Mouse (Mus musculus) hindbrain, embryonic 16.5 days (tissue): ENCODE measurements around the gene Lfng. TPM values are rescaled to one million over a fixed set of nuclear protein-coding genes. Genes with fewer than 3 reads are reported as not detected.

ENCODE experiments used
- ATAC-seq: fragments of 200-750 bp; cut with Nextera tagmentation; 2 replicates; pipeline ENCODE4 v1.8.0; 2017; ENCODE audit warnings: moderate TSS enrichment, moderate library complexity
- H3K27ac ChIP-seq: fragments of 300-500 bp; sonication (generic); 2 replicates; pipeline ENCODE4 v1.5.1; 2014; ENCODE audit warnings: low read depth, mild to moderate bottlenecking, control low read depth, low read length, moderate library complexity
- H3K27me3 ChIP-seq: fragments of 300-500 bp; sonication (generic); replicated peaks from 2 replicates; pipeline ENCODE4 v1.6.1; 2014; ENCODE audit warnings: low read length; ENCODE audit not compliant: control insufficient read depth, insufficient read depth
- H3K36me3 ChIP-seq: fragments of 300-500 bp; sonication (generic); 2 replicates; pipeline ENCODE4 v1.6.1; 2014; ENCODE audit warnings: mild to moderate bottlenecking, low read length, moderate library complexity, mixed read lengths; ENCODE audit not compliant: control insufficient read depth, insufficient read depth
- H3K4me1 ChIP-seq: fragments of 300-500 bp; sonication (generic); 2 replicates; pipeline ENCODE4 v1.6.1; 2014; ENCODE audit warnings: low read depth, low read length; ENCODE audit not compliant: control insufficient read depth, insufficient read depth
- H3K4me2 ChIP-seq: fragments of 300-500 bp; sonication (generic); 2 replicates; pipeline ENCODE4 v1.6.1; 2014; ENCODE audit warnings: mild to moderate bottlenecking, low read length, control low read depth, moderate library complexity
- H3K4me3 ChIP-seq: fragments of 300-500 bp; sonication (generic); 2 replicates; pipeline ENCODE4 v1.5.1; 2014; ENCODE audit warnings: mild to moderate bottlenecking, low read length, control low read depth, moderate library complexity
- H3K9ac ChIP-seq: fragments of 300-500 bp; sonication (generic); 2 replicates; pipeline ENCODE4 v1.6.1; 2014; ENCODE audit warnings: low read depth, mild to moderate bottlenecking, control low read depth, low read length, moderate library complexity
- H3K9me3 ChIP-seq: fragments of 300-500 bp; sonication (generic); 2 replicates; pipeline ENCODE4 v1.6.1; 2014; ENCODE audit warnings: mild to moderate bottlenecking, low read length, moderate library complexity; ENCODE audit not compliant: control insufficient read depth
- WGBS: fragments of 180-500 bp; shearing (Covaris S2); extraction: QIAGEN DNeasy Blood & Tissue Kit; methylation state at CpG from one replicate; pipeline ENCODE4 v1.1.7; 2014; 5-methylcytosine and 5-hydroxymethylcytosine counted together
- polyA plus RNA-seq: library from polyadenylated mRNA; unstranded; fragments of >200 nt; fragmentation: Nextera tagmentation; extraction: Ambion mirVana; gene quantifications from 2 replicates; pipeline ENCODE4 v1.2.1, GENCODE M21; 2015

The Lfng gene
- 27.1 and 30.2 TPM in 2 replicates for polyA plus RNA-seq

DNA sequence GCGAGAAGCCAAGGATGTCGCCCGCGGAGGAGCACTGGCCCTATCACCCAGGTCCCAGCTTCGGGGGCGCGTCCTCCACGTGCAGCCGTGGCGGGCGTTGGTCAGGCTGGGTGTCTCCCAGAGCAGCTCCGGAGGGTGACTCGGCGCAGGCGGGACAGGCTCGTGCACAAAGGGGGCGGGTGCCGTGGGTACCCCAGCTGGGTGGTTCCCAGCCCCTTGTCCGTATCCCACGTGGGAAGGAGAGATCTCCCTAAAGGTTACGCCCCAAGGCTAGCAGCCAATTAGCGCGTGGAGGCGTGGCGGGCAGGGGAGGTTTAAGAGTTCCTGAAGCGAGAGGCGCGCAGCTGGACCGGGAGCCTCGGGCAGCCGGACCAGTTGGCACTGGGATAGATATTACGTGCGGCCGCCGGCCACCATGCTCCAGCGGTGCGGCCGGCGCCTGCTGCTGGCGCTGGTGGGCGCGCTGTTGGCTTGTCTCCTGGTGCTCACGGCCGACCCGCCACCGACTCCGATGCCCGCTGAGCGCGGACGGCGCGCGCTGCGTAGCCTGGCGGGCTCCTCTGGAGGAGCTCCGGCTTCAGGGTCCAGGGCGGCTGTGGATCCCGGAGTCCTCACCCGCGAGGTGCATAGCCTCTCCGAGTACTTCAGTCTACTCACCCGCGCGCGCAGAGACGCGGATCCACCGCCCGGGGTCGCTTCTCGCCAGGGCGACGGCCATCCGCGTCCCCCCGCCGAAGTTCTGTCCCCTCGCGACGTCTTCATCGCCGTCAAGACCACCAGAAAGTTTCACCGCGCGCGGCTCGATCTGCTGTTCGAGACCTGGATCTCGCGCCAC, at the start of gene Lfng:
Gene Lfng (plus strand): TSS at position 320 of the 835 bp plus-strand sequence.
- ATAC-seq: peak; percentile 60
- Histone ChIP-seq H3K4me2 (peak within 1 kb of the TSS; percentile 90), H3K4me1 (peaks cover 40% of the 10 kb centered on the region), H3K9me3 (no peaks in the 10 kb centered on the region), H3K9ac (peak within 1 kb of the TSS; percentile 76), H3K27me3 (peaks cover 10% of the 10 kb centered on the region), H3K36me3 (no peaks in the 10 kb centered on the region), H3K4me3 (peak within 1 kb of the TSS; percentile 60), H3K27ac (peak within 1 kb of the TSS; percentile 78)
- under 1% methylated on average over 69 of the region's 91 CpGs for WGBS

DNA sequence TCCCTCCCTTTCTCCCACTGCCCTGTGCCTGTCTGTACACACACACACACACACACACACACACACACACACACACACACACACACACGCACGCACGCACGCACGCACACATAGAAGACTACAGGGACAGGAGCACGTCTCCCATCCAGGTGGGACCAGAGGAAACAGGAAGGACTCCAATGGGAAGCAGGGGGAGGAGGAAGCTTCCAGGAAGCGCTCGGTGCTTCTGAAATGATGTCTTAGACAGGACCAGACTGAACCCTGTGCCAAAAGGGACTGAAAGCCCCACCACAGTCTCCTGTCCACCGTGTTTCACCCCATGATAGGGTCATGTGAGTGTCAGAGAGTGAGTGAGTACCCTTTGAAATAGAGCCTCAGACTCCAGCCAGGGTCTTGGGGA, 44.5 kb upstream of the Lfng start:
- WGBS: 86% methylated on average over 9 of the region's 9 CpGs
- no peak for ATAC-seq

DNA sequence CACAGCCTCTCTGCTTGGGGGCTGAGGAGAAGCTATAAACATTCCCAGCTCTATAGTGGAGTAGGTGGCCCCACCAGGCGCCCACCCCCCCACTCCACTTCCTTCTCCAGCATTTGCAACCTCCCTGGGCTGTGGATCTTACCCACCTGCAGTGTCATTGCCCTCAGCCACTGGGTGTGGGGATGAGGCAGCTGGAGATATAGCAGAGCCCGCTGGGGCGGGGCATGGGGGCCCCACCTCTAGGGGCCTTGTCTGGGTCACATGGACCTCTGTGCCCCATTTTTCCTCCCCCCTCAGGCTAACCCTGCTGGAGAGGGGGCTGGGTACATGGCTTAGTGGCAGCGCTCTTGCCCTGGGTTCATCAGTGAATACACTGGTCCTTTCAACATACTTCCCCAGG, 42.2 kb upstream of the Lfng start, which contains the start of gene Grifin:
Gene Grifin (minus strand): TSS at position 176 of the 400 bp plus-strand sequence.
- 77% methylated on average over 4 of the region's 4 CpGs for WGBS
- Histone ChIP-seq H3K36me3 (no peaks in the 10 kb centered on the region), H3K9ac (no peak within 1 kb of the TSS), H3K27me3 (no peaks in the 10 kb centered on the region), H3K4me2 (no peak within 1 kb of the TSS), H3K27ac (peak within 1 kb of the TSS; percentile 49), H3K4me1 (peaks cover 3% of the 10 kb centered on the region; the same call in 1 of the 2 replicates), H3K4me3 (no peak within 1 kb of the TSS), H3K9me3 (no peaks in the 10 kb centered on the region)
- no peak for ATAC-seq

More for the DNA sequence above, 44.5 kb upstream of the Lfng start:
- Histone ChIP-seq H3K4me1 (no peaks in the 10 kb centered on the region), H3K27me3 (no peaks in the 10 kb centered on the region), H3K4me3 (no peak overlapping the region), H3K9ac (no peak overlapping the region), H3K9me3 (no peaks in the 10 kb centered on the region), H3K36me3 (no peaks in the 10 kb centered on the region), H3K27ac (no peak overlapping the region), H3K4me2 (no peak overlapping the region)

DNA sequence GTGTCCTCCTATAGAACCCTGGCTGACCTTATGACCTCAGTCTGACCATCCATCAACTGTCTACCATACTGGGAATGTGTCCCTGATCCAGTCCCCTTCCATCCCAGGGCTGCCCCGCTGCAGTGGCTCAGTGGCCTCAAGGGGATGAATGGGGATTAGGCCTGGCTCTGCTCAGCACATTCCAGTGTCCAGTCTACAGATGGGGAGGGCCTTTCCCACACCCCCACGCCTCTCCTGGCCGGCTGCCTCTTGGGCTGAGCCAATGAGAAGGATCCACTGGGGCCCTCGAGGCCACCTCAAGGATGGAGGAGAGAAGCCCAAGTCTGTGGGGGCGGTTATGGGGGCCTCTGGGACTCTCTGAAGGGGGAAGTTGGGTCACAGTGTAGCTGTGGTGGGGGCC, 41.7 kb upstream of the Lfng start:
- H3K4me3 ChIP-seq: no peak overlapping the region
- peak overlapping the region; percentile 49 for H3K27ac ChIP-seq
- peaks cover 3% of the 10 kb centered on the region; the same call in 1 of the 2 replicates for H3K4me1 ChIP-seq
- H3K9me3 ChIP-seq: no peaks in the 10 kb centered on the region
- 32% methylated on average over 5 of the region's 5 CpGs for WGBS
- peak; percentile 79 for ATAC-seq
- no peaks in the 10 kb centered on the region for H3K36me3 ChIP-seq
- H3K9ac ChIP-seq: no peak overlapping the region
- no peak overlapping the region for H3K4me2 ChIP-seq
- no peaks in the 10 kb centered on the region for H3K27me3 ChIP-seq

DNA sequence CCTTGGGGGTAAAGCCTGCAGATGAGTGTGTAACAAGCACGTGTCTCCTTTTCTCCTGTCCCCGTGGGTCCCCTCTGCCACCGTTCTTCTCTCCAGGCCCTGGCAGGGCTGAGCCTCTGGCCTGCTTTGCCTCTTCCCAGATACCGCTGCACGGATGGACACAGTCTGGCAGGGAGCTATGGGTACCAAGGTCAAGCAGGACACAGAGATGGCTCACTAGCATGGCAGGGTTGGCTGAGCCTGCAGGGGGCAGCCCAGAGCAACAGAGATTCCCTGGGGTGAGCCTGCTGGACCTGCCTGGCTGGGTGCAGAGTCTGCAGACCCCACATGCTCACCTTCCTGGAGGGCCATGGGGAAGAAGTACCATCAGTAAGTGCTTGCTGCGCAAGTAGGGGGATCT, 41.3 kb upstream of the Lfng start:
- peak overlapping the region; percentile 49 for H3K27ac ChIP-seq
- no peaks in the 10 kb centered on the region for H3K27me3 ChIP-seq
- no peak overlapping the region for H3K9ac ChIP-seq
- no peak overlapping the region for H3K4me3 ChIP-seq
- no peaks in the 10 kb centered on the region for H3K36me3 ChIP-seq
- no peaks in the 10 kb centered on the region for H3K9me3 ChIP-seq
- peaks cover 3% of the 10 kb centered on the region; the same call in 1 of the 2 replicates for H3K4me1 ChIP-seq
- no peak overlapping the region for H3K4me2 ChIP-seq
- ATAC-seq: peak; percentile 48
- 59% methylated on average over 3 of the region's 6 CpGs for WGBS

DNA sequence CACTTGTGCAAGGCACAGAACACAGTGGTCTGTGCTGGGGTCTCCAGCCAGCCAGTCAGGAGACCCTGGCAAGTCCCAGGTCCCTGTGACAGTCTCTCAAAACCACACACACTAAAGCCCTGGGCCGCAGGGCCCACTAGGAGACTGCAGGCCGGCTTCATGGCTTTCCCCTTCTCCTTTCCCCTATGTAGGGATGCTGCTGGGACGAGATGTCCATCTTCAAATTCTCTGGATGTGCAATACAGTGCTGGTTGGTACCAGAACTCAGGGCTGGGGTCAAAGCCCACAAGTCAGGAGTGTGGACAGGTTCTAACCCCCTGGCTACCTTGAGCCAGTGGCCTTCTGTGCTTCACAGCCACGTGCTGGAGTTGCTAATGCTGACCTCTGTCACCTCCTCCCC, 40.8 kb upstream of the Lfng start:
- 70% methylated on average over 4 of the region's 4 CpGs for WGBS
- H3K4me1 ChIP-seq: peaks cover 3% of the 10 kb centered on the region; the same call in 1 of the 2 replicates
- H3K27ac ChIP-seq: no peak overlapping the region
- H3K27me3 ChIP-seq: no peaks in the 10 kb centered on the region
- no peaks in the 10 kb centered on the region for H3K9me3 ChIP-seq
- H3K9ac ChIP-seq: no peak overlapping the region
- no peak for ATAC-seq
- H3K4me3 ChIP-seq: no peak overlapping the region
- no peak overlapping the region for H3K4me2 ChIP-seq
- H3K36me3 ChIP-seq: no peaks in the 10 kb centered on the region

DNA sequence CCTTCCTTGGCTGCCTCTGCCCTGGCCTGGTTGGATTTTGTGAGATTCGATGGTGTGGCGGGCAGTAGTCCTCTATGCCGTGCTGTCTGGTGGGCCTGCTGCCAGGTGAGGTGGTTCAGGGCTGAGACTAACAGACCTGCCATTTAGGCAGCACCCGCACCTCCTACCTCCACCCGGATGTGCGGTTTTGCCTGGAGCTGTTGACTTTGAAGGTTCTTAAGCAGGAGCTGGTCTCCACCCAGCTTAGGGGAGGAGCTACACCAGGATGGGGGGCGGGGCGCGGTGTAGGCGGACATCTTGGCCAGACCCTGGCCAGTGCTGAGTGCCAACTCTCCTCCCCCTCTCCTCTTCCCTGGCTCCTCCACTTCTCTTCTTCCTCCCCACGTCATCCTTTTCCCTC, 39.8 kb upstream of the Lfng start:
- H3K36me3 ChIP-seq: no peaks in the 10 kb centered on the region
- no peaks in the 10 kb centered on the region for H3K27me3 ChIP-seq
- H3K4me1 ChIP-seq: peaks cover 5% of the 10 kb centered on the region; the same call in 1 of the 2 replicates
- H3K9me3 ChIP-seq: no peaks in the 10 kb centered on the region
- no peak overlapping the region for H3K4me2 ChIP-seq
- ATAC-seq: no peak
- H3K4me3 ChIP-seq: no peak overlapping the region
- no peak overlapping the region for H3K27ac ChIP-seq
- WGBS: 47% methylated on average over 11 of the region's 11 CpGs
- H3K9ac ChIP-seq: no peak overlapping the region

DNA sequence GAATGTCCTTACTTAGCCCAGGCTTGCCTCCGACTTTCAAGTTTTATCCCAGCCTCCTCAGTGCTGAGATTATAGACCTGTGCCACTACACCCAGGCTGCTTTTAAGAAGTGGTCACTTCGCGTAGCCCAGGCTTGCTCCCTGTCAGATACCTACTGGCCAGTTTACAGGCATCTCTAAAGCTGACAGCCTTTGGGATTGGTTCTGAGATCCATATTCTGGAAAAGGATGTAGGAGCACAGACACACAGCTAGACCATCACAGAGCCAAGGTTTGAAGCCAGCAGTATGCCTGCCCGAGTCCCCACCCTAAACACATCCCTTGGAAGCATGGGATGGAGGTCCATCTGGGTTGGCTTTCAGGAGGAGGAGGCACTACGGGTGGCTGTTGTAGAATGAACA, 39.4 kb upstream of the Lfng start:
- H3K36me3 ChIP-seq: no peaks in the 10 kb centered on the region
- H3K4me1 ChIP-seq: peaks cover 5% of the 10 kb centered on the region; the same call in 1 of the 2 replicates
- H3K9ac ChIP-seq: no peak overlapping the region
- WGBS: 93% methylated on average over 5 of the region's 5 CpGs
- H3K27ac ChIP-seq: no peak overlapping the region
- no peaks in the 10 kb centered on the region for H3K9me3 ChIP-seq
- H3K4me3 ChIP-seq: no peak overlapping the region
- no peaks in the 10 kb centered on the region for H3K27me3 ChIP-seq
- H3K4me2 ChIP-seq: no peak overlapping the region
- ATAC-seq: no peak

DNA sequence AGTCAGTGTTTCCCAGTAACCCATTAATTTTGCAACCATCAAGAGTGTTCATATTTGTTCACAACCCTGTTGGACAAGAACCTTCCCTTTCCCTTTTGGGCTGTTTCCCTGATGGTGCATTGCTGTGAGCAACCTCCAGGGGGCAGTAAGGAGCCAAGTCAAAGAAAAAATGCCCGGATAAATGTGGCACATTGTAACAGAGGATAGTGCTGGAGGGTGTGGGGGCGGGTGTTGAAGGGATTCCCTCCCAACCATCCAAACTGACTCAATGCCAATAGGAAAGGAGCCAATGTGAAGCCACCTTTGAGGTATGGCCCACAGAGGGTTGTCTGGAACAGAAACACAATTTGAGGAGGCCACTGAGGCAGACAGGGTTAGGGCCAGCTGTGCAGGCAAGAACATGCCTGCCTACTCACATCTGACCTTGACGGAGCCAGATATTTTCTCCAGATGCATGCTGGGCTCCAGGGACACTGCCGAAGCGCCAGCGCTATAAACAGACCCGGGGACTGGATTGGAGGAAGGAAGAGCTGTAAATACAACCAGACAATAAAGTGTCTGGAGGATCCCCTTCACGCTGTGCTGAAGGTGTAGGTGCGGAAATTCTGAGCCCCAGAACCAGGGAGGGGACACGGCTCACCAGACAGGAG, 38.7 kb upstream of the Lfng start:
- Histone ChIP-seq H3K4me2 (no peak overlapping the region), H3K9me3 (no peaks in the 10 kb centered on the region), H3K4me3 (no peak overlapping the region), H3K36me3 (no peaks in the 10 kb centered on the region), H3K27ac (no peak overlapping the region), H3K27me3 (no peaks in the 10 kb centered on the region), H3K4me1 (peaks cover 5% of the 10 kb centered on the region; the same call in 1 of the 2 replicates), H3K9ac (no peak overlapping the region)
- no peak for ATAC-seq
- WGBS: 33% methylated on average over 10 of the region's 10 CpGs
